Mouse (Mus musculus): ENCODE data around the gene Gm10260.

Gm10260 gene

GRCm38 (mm10) chr13:97760532-97760931 lies at the start of gene Gm10260:
Gene Gm10260 (minus strand): TSS chr13:97760632.
- in situ Hi-C loops (cut with MboI): no loop called here

GRCm38 (mm10) chr13:97809828-97810227 lies 49.4 kb upstream of the Gm10260 start:
- in situ Hi-C loops (cut with MboI): no loop called here

- in situ Hi-C loops (cut with MboI): no loop called here
Measured at GRCm38 (mm10) chr13:97805907-97806306, 45.5 kb upstream of the Gm10260 start.

GRCm38 (mm10) chr13:97802386-97802785 lies 42.0 kb upstream of the Gm10260 start:
- in situ Hi-C loops (cut with MboI): no loop called here

- in situ Hi-C loops (cut with MboI): no loop called here
Measured at GRCm38 (mm10) chr13:97797462-97797861, 37.0 kb upstream of the Gm10260 start.

- in situ Hi-C loops (cut with MboI): no loop called here
Measured at GRCm38 (mm10) chr13:97794780-97795179, 34.3 kb upstream of the Gm10260 start.

- in situ Hi-C loops (cut with MboI): no loop called here
Measured at GRCm38 (mm10) chr13:97793932-97794331, 33.5 kb upstream of the Gm10260 start.

GRCm38 (mm10) chr13:97791664-97792063 lies 31.2 kb upstream of the Gm10260 start:
- in situ Hi-C loops (cut with MboI): no loop called here

GRCm38 (mm10) chr13:97789782-97790450 lies 29.5 kb upstream of the Gm10260 start:
- in situ Hi-C loops (cut with MboI): no loop called here

- in situ Hi-C loops (cut with MboI): no loop called here
Measured at GRCm38 (mm10) chr13:97785167-97785835, 24.9 kb upstream of the Gm10260 start.

- in situ Hi-C loops (cut with MboI): no loop called here
Measured at GRCm38 (mm10) chr13:97783423-97784143, 23.2 kb upstream of the Gm10260 start.

GRCm38 (mm10) chr13:97782063-97782462 lies 21.6 kb upstream of the Gm10260 start:
- in situ Hi-C loops (cut with MboI): no loop called here

GRCm38 (mm10) chr13:97781637-97782036 lies 21.2 kb upstream of the Gm10260 start:
- in situ Hi-C loops (cut with MboI): no loop called here

GRCm38 (mm10) chr13:97780556-97780955 lies 20.1 kb upstream of the Gm10260 start:
- in situ Hi-C loops (cut with MboI): no loop called here

GRCm38 (mm10) chr13:97779657-97780445 lies 19.4 kb upstream of the Gm10260 start:
- in situ Hi-C loops (cut with MboI): no loop called here

- in situ Hi-C loops (cut with MboI): no loop called here
Measured at GRCm38 (mm10) chr13:97778698-97779194, 18.3 kb upstream of the Gm10260 start.

GRCm38 (mm10) chr13:97777667-97778066 lies 17.2 kb upstream of the Gm10260 start:
- in situ Hi-C loops (cut with MboI): no loop called here

GRCm38 (mm10) chr13:97776702-97777101 lies 16.3 kb upstream of the Gm10260 start:
- in situ Hi-C loops (cut with MboI): no loop called here

GRCm38 (mm10) chr13:97775907-97776306 lies 15.5 kb upstream of the Gm10260 start:
- in situ Hi-C loops (cut with MboI): no loop called here

GRCm38 (mm10) chr13:97774740-97775425 lies 14.5 kb upstream of the Gm10260 start:
- in situ Hi-C loops (cut with MboI): no loop called here

GRCm38 (mm10) chr13:97769205-97769604 lies 8.8 kb upstream of the Gm10260 start:
- in situ Hi-C loops (cut with MboI): no loop called here
